Mouse (Mus musculus) CH12.LX (cell line): ENCODE data around the gene Dhx9. TPM values are rescaled to one million over a fixed set of nuclear protein-coding genes. Genes with fewer than 3 reads are reported as not detected.

Source experiments
- DNase-seq: peaks from one replicate; pipeline ENCODE4 v3.0.0-alpha.2; 2013; ENCODE audit errors: extremely low read depth
- H3K27ac ChIP-seq: 2 replicates; pipeline ENCODE4 v1.5.1; 2012; ENCODE audit warnings: low read depth, mild to moderate bottlenecking, control low read depth, moderate library complexity; ENCODE audit not compliant: insufficient read depth
- H3K27me3 ChIP-seq: replicated peaks from 2 replicates; pipeline ENCODE3; 2012; ENCODE audit warnings: inconsistent platforms
- H3K36me3 ChIP-seq, 2 experiments: replicated peaks in 1 of 2; 2 replicates each; pipeline versions ENCODE3 to v1.6.1; 2012; ENCODE audit warnings: inconsistent platforms in 1 of 2, low read length in 1 of 2, mild to moderate bottlenecking in 1 of 2, mixed read lengths in 1 of 2, moderate library complexity in 1 of 2; ENCODE audit not compliant: control insufficient read depth in 1 of 2, insufficient read depth in 1 of 2
- H3K4me1 ChIP-seq, 2 experiments: 2 replicates each; pipeline ENCODE4 v1.6.1; 2012; ENCODE audit warnings: inconsistent platforms in 1 of 2, moderate library complexity in 1 of 2; ENCODE audit not compliant: insufficient read depth in 2 of 2, control insufficient read depth in 1 of 2
- H3K4me2 ChIP-seq: 2 replicates; pipeline ENCODE4 v1.6.1; 2012; ENCODE audit warnings: low read depth, mild to moderate bottlenecking, control low read depth; ENCODE audit not compliant: poor library complexity, insufficient read depth, severe bottlenecking
- H3K4me3 ChIP-seq, 3 experiments: fragments of 150-350 bp in 1 of 3; sonication (generic) in 1 of 3; replicated peaks in 1 of 3; 2 replicates each; pipeline versions ENCODE3 to v1.5.1; 2011 to 2012; ENCODE audit warnings: low read depth in 2 of 3, low read length in 2 of 3, mild to moderate bottlenecking in 2 of 3, moderate library complexity in 2 of 3, control low read depth in 1 of 3, improper control_type of control experiment in 1 of 3, inconsistent platforms in 1 of 3, mixed read lengths in 1 of 3; ENCODE audit not compliant: poor library complexity in 1 of 3
- H3K79me2 ChIP-seq: replicated peaks from 2 replicates; pipeline ENCODE4 v1.6.1; 2012; ENCODE audit warnings: mild to moderate bottlenecking, moderate library complexity; ENCODE audit not compliant: control insufficient read depth, poor library complexity, insufficient read depth, severe bottlenecking; ENCODE audit errors: extremely low read depth
- H3K9ac ChIP-seq: 2 replicates; pipeline ENCODE4 v1.6.1; 2012; ENCODE audit warnings: low read depth, mild to moderate bottlenecking, control low read depth, moderate library complexity; ENCODE audit not compliant: insufficient read depth
- H3K9me3 ChIP-seq: replicated peaks from 2 replicates; pipeline ENCODE3; 2012; ENCODE audit warnings: low read length, inconsistent platforms, mixed read lengths
- BHLHE40 ChIP-seq: IDR thresholded peaks from 2 replicates; pipeline ENCODE4 v1.6.1; 2011; ENCODE audit warnings: mild to moderate bottlenecking, low read depth, low read length, improper control_type of control experiment
- CHD1 ChIP-seq: IDR thresholded peaks from 2 replicates; pipeline ENCODE4 v1.6.1; 2012; ENCODE audit warnings: low read depth, low read length, improper control_type of control experiment, inconsistent platforms
- CHD2 ChIP-seq: IDR thresholded peaks from 2 replicates; pipeline ENCODE4 v1.6.1; 2011; ENCODE audit warnings: low read length, improper control_type of control experiment
- CTCF ChIP-seq, 2 experiments: IDR thresholded peaks in 1 of 2; conservative IDR thresholded peaks in 1 of 2; 2 replicates each; pipeline ENCODE4 v1.5.1; 2011 to 2012; ENCODE audit warnings: low read depth in 2 of 2, low read length in 2 of 2, improper control_type of control experiment in 1 of 2, inconsistent platforms in 1 of 2, mild to moderate bottlenecking in 1 of 2, moderate library complexity in 1 of 2
- E2F4 ChIP-seq: IDR thresholded peaks from 2 replicates; pipeline ENCODE4 v1.6.1; 2011; ENCODE audit warnings: low read depth, low read length, improper control_type of control experiment; ENCODE audit not compliant: insufficient replicate concordance
- ELF1 ChIP-seq: IDR thresholded peaks from 2 replicates; pipeline ENCODE4 v1.6.1; 2014; ENCODE audit warnings: low read depth, mild to moderate bottlenecking, inconsistent platforms, low read length, improper control_type of control experiment
- EP300 ChIP-seq: IDR thresholded peaks from 2 replicates; pipeline ENCODE4 v1.6.1; 2011; ENCODE audit warnings: low read length, improper control_type of control experiment
- ETS1 ChIP-seq: conservative IDR thresholded peaks from 2 replicates; pipeline ENCODE4 v1.6.1; 2012; ENCODE audit warnings: low read depth, mild to moderate bottlenecking, inconsistent platforms, low read length, improper control_type of control experiment, moderate library complexity
- GABPA ChIP-seq: IDR thresholded peaks from 2 replicates; pipeline ENCODE4 v1.6.1; 2012; ENCODE audit warnings: low read depth, low read length, improper control_type of control experiment, inconsistent platforms; ENCODE audit not compliant: insufficient replicate concordance
- HCFC1 ChIP-seq: IDR thresholded peaks from 2 replicates; pipeline ENCODE4 v1.6.1; 2012; ENCODE audit warnings: low read depth, mild to moderate bottlenecking, inconsistent platforms, low read length, improper control_type of control experiment
- IRF4 ChIP-seq: IDR thresholded peaks from 2 replicates; pipeline ENCODE4 v1.6.1; 2014; ENCODE audit warnings: low read depth, mild to moderate bottlenecking, inconsistent platforms, low read length, improper control_type of control experiment
- JUN ChIP-seq: IDR thresholded peaks from 2 replicates; pipeline ENCODE4 v1.6.1; 2011; ENCODE audit warnings: low read depth, mild to moderate bottlenecking, low read length, improper control_type of control experiment, moderate library complexity; ENCODE audit not compliant: insufficient read depth
- JUND ChIP-seq: conservative IDR thresholded peaks from 2 replicates; pipeline ENCODE4 v1.6.1; 2011; ENCODE audit warnings: low read depth, low read length, improper control_type of control experiment
- KAT2A ChIP-seq: IDR thresholded peaks from 2 replicates; pipeline ENCODE4 v1.6.1; 2012; ENCODE audit warnings: low read length, improper control_type of control experiment, inconsistent platforms; ENCODE audit not compliant: insufficient replicate concordance
- MAFK ChIP-seq: IDR thresholded peaks from 2 replicates; pipeline ENCODE4 v1.6.1; 2011; ENCODE audit warnings: low read length, improper control_type of control experiment; ENCODE audit not compliant: insufficient replicate concordance
- MAX ChIP-seq: IDR thresholded peaks from 2 replicates; pipeline ENCODE4 v1.6.1; 2011; ENCODE audit warnings: low read length, improper control_type of control experiment
- MAZ ChIP-seq: IDR thresholded peaks from 2 replicates; pipeline ENCODE4 v1.6.1; 2012; ENCODE audit warnings: low read depth, mild to moderate bottlenecking, inconsistent platforms, low read length, improper control_type of control experiment, moderate library complexity
- MEF2A ChIP-seq: IDR thresholded peaks from 2 replicates; pipeline ENCODE4 v1.6.1; 2014; ENCODE audit warnings: low read depth, mild to moderate bottlenecking, inconsistent platforms, low read length, improper control_type of control experiment, borderline replicate concordance
- MXI1 ChIP-seq: IDR thresholded peaks from 2 replicates; pipeline ENCODE4 v1.6.1; 2011; ENCODE audit warnings: mild to moderate bottlenecking, low read depth, low read length, improper control_type of control experiment
- MYC ChIP-seq: IDR thresholded peaks from 2 replicates; pipeline ENCODE4 v1.6.1; 2011; ENCODE audit warnings: low read depth, mild to moderate bottlenecking, improper control_type of control experiment, low read length
- NELFE ChIP-seq: IDR thresholded peaks from 2 replicates; pipeline ENCODE4 v1.6.1; 2011; ENCODE audit warnings: low read depth, low read length, improper control_type of control experiment
- NRF1 ChIP-seq: IDR thresholded peaks from 2 replicates; pipeline ENCODE4 v1.6.1; 2014; ENCODE audit warnings: low read depth, mild to moderate bottlenecking, inconsistent platforms, low read length, improper control_type of control experiment, moderate library complexity
- PAX5 ChIP-seq: IDR thresholded peaks from 2 replicates; pipeline ENCODE4 v1.6.1; 2012; ENCODE audit warnings: low read length, inconsistent platforms, mixed read lengths
- POLR2A ChIP-seq: IDR thresholded peaks from 2 replicates; pipeline ENCODE4 v1.6.1; 2011; ENCODE audit warnings: low read depth, mild to moderate bottlenecking, improper control_type of control experiment, low read length
- POLR2AphosphoS2 ChIP-seq: IDR thresholded peaks from 2 replicates; pipeline ENCODE4 v1.6.1; 2011; ENCODE audit warnings: low read depth, low read length, improper control_type of control experiment
- RAD21 ChIP-seq: IDR thresholded peaks from 2 replicates; pipeline ENCODE4 v1.6.1; 2011; ENCODE audit warnings: low read depth, mild to moderate bottlenecking, low read length, improper control_type of control experiment, moderate library complexity
- RCOR1 ChIP-seq: conservative IDR thresholded peaks from 2 replicates; pipeline ENCODE4 v1.6.1; 2012; ENCODE audit warnings: low read depth, mild to moderate bottlenecking, inconsistent platforms, low read length, improper control_type of control experiment
- SIN3A ChIP-seq: IDR thresholded peaks from 2 replicates; pipeline ENCODE4 v1.6.1; 2012; ENCODE audit warnings: low read length, improper control_type of control experiment, inconsistent platforms
- SMC3 ChIP-seq: IDR thresholded peaks from 2 replicates; pipeline ENCODE4 v1.6.1; 2011; ENCODE audit warnings: low read depth, low read length, improper control_type of control experiment
- TBP ChIP-seq: conservative IDR thresholded peaks from 2 replicates; pipeline ENCODE4 v1.6.1; 2011; ENCODE audit warnings: low read depth, low read length, improper control_type of control experiment
- TCF12 ChIP-seq: IDR thresholded peaks from 2 replicates; pipeline ENCODE4 v1.6.1; 2014; ENCODE audit warnings: low read depth, mild to moderate bottlenecking, inconsistent platforms, low read length, improper control_type of control experiment
- UBTF ChIP-seq: IDR thresholded peaks from 2 replicates; pipeline ENCODE4 v1.6.1; 2012; ENCODE audit warnings: low read depth, mild to moderate bottlenecking, inconsistent platforms, low read length, improper control_type of control experiment, moderate library complexity
- USF1 ChIP-seq: IDR thresholded peaks from 2 replicates; pipeline ENCODE4 v1.6.1; 2014; ENCODE audit warnings: low read depth, mild to moderate bottlenecking, inconsistent platforms, low read length, improper control_type of control experiment
- USF2 ChIP-seq: conservative IDR thresholded peaks from 2 replicates; pipeline ENCODE4 v1.6.1; 2011; ENCODE audit warnings: low read depth, low read length, improper control_type of control experiment
- ZC3H11A ChIP-seq: IDR thresholded peaks from 2 replicates; pipeline ENCODE4 v1.6.1; 2012; ENCODE audit warnings: low read depth, mild to moderate bottlenecking, inconsistent platforms, low read length, improper control_type of control experiment
- ZKSCAN1 ChIP-seq: IDR thresholded peaks from 2 replicates; pipeline ENCODE4 v1.6.1; 2012; ENCODE audit warnings: low read depth, inconsistent platforms, low read length, improper control_type of control experiment, borderline replicate concordance
- ZMIZ1 ChIP-seq: IDR thresholded peaks from 2 replicates; pipeline ENCODE4 v1.6.1; 2012; ENCODE audit warnings: low read depth, mild to moderate bottlenecking, inconsistent platforms, low read length, improper control_type of control experiment
- ZNF384 ChIP-seq: IDR thresholded peaks from 2 replicates; pipeline ENCODE4 v1.6.1; 2012; ENCODE audit warnings: low read depth, low read length, improper control_type of control experiment, inconsistent platforms
- dilution Hi-C: fragments of 300-500 bp; cut with MboI; formaldehyde crosslinking; loops from 2 replicates; pipeline ENCODE4 v1.14.3; 2020; ENCODE audit warnings: low sequenced_read_pairs; ENCODE audit not compliant: extremely low pct_unique_long_range_greater_than_20kb, extremely low pct_ligation_motif_present
- in situ Hi-C: fragments of 300-500 bp; cut with MboI; formaldehyde crosslinking; loops from 3 replicates; pipeline ENCODE4 v1.14.3; 2019; ENCODE audit warnings: low sequenced_read_pairs, low pct_ligation_motif_present, low pct_unique_long_range_greater_than_20kb, mixed read lengths
- polyA plus RNA-seq: library from polyadenylated mRNA; unstranded; fragments of >175 nt; gene quantifications from 2 replicates; pipeline ENCODE4 v1.2.1, GENCODE M21; 2012; ENCODE audit warnings: low read depth; ENCODE audit not compliant: insufficient read length
- total RNA-seq, 2 experiments: library from RNA; depleted of rRNA; stranded (reverse); fragments of 300-350 nt in 1 of 2; fragments of >200 nt in 1 of 2; gene quantifications; 2 replicates each; pipeline ENCODE4 v1.2.3; 2012 to 2014

The Dhx9 gene
- total and polyA plus RNA-seq, 3 experiments: 55.4 to 233 (median 98.8) TPM

GRCm38 (mm10) chr1:153501644-153502321 is 14.3 kb upstream of the Dhx9 start:
- in situ Hi-C loops: no loop called here
- no peaks in the 10 kb centered on the region for H3K9me3 ChIP-seq
- no peaks in the 10 kb centered on the region for H3K79me2 ChIP-seq
- H3K4me3 ChIP-seq: no peak overlapping the region
- no peak for DNase-seq
- H3K36me3 ChIP-seq: no peaks in the 10 kb centered on the region
- peak overlapping the region; percentile 17 for H3K27ac ChIP-seq
- dilution Hi-C loops: no loop called here
- 0 out of 2 replicates have a peak overlapping the region, but pooled peaks have one; percentile 24 for H3K4me2 ChIP-seq
- H3K27me3 ChIP-seq: no peaks in the 10 kb centered on the region
- peaks cover 5 to 32% of the 10 kb centered on the region in 2 experiments for H3K4me1 ChIP-seq
- no peak for TF ChIP-seq ZNF384
- no peak for TF ChIP-seq BHLHE40
- TF ChIP-seq RCOR1: no peak
- no peak for TF ChIP-seq KAT2A
- no peak for TF ChIP-seq EP300
- TF ChIP-seq ELF1: peak; percentile 52; the same call in 1 of the 2 replicates
- peak; percentile 80 for TF ChIP-seq TCF12
- TF ChIP-seq MAFK: peak; percentile 86
- TF ChIP-seq MXI1: no peak; the same call in 1 of the 2 replicates
- TF ChIP-seq MAZ: 0 out of 2 replicates have a peak, but pooled peaks have one; percentile 17
- TF ChIP-seq JUN: no peak
- no peak for TF ChIP-seq USF2
- TF ChIP-seq ETS1: 0 out of 2 replicates have a peak, but pooled peaks have one; percentile 23
- no peak for TF ChIP-seq POLR2A
- no peak for TF ChIP-seq ZKSCAN1
- TF ChIP-seq ZMIZ1: no peak
- 0 out of 2 replicates have a peak, but pooled peaks have one; percentile 20 for TF ChIP-seq NRF1
- TF ChIP-seq RAD21: peak; percentile 24
- TF ChIP-seq ZC3H11A: no peak
- 0 out of 2 replicates have a peak, but pooled peaks have one; percentile 23 for TF ChIP-seq CHD1
- TF ChIP-seq CTCF (conservative IDR thresholded peaks at IDR 0.05 in 1 of 2, IDR thresholded peaks at IDR 0.05 in 1 of 2; ENCODE audit: low read depth in 2 of 2, low read length in 2 of 2): peak in 1 of 2 experiments; percentile 38; a peak in 2 of 4 replicates
- TF ChIP-seq IRF4: peak; percentile 60
- no peak; the same call in 1 of the 2 replicates for TF ChIP-seq MEF2A
- TF ChIP-seq MYC: no peak
- TF ChIP-seq NELFE: no peak
- no peak for TF ChIP-seq UBTF
- no peak for TF ChIP-seq PAX5
- no peak for TF ChIP-seq GABPA
- no peak for TF ChIP-seq JUND
- TF ChIP-seq TBP: no peak
- TF ChIP-seq SMC3: peak; percentile 29; the same call in 1 of the 2 replicates
- TF ChIP-seq POLR2AphosphoS2: no peak
- TF ChIP-seq MAX: no peak
- TF ChIP-seq E2F4: no peak
- no peak for TF ChIP-seq SIN3A
- no peak for TF ChIP-seq USF1
- TF ChIP-seq CHD2: 0 out of 2 replicates have a peak, but pooled peaks have one; percentile 39
- no peak for TF ChIP-seq HCFC1
- H3K9ac ChIP-seq: 0 out of 2 replicates have a peak overlapping the region, but pooled peaks have one; percentile 0
